In the genomic region with DNA sequence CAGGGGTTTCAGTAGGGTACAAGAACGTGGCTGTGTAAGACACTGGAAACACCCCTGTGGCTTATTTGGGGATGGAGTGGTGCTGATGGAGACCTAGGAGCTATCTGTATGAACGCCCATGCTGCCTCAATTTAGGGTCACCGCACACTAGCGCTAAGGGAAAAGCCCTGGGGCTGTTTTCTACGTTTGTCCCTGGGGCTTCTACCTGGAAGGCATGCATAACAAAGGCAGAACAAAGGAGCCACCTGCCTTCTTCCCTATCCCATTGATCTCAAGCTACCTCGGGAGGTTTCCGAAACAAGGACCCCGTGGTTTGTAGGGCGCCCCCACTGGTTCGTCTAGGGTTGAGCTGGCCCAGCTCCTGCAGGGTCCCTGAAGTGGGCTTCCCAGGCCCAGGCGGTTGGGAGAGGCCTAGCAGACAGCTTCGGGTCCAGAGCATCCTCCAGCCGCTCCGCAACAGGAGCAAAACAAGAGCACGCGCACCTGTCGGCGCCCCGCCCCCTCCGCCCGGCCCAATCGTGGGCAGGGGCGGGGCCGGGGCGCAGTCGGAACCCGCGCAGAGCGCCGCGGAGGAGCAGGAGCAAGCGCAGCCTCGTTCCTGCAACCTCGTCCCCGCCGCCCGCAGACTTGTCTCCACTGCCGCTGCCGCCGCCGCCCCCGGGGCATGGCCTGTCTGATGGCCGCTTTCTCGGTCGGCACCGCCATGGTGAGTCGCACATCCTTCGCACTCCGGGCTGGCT, we compare ENCODE assay signal across 8 mouse cellular contexts. TPM values are rescaled to one million over a fixed set of nuclear protein-coding genes. Genes with fewer than 3 reads are reported as not detected.
A peak's percentile ranks its signal among the peaks of the same experiment; 100 is the strongest.
DNase-seq lines count a peak whose midpoint lies in the region; ATAC-seq and TF ChIP-seq lines count a peak whose summit lies in the region.

Gene Abcg1, plus strand, starts transcription at position 525 of the 740 bp plus-strand sequence.

- H3K27ac ChIP-seq in intestine, embryonic 16.5 days (ENCODE audit: low read length) = peak within 1 kb of the TSS; percentile 45
- no peak within 1 kb of the TSS for H3K27ac ChIP-seq in limb, embryonic 12.5 days
- peak within 1 kb of the TSS; percentile 89 for H3K27ac ChIP-seq in midbrain, embryonic 13.5 days
- peak within 1 kb of the TSS; percentile 85 for H3K27ac ChIP-seq in spleen, adult 2 months (ENCODE audit: insufficient read depth, low read length)

- no peaks in the 10 kb centered on the region for H3K36me3 ChIP-seq in intestine, embryonic 16.5 days (ENCODE audit: control insufficient read depth, insufficient read depth, low read length)
- no peaks in the 10 kb centered on the region for H3K36me3 ChIP-seq in limb, embryonic 12.5 days
- H3K36me3 ChIP-seq in midbrain, embryonic 13.5 days = no peaks in the 10 kb centered on the region
- peaks cover 2% of the 10 kb centered on the region; the same call in 1 of the 2 replicates for H3K36me3 ChIP-seq in spleen, adult 2 months (ENCODE audit: control insufficient read depth, insufficient read depth, low read length)

- peak; percentile 96 for DNase-seq in heart, adult 11 months
- no peak for DNase-seq in heart, adult 8-10 months (ENCODE audit: low spot score)
- peak; percentile 79 for DNase-seq in cerebellum, adult 8-10 months
- DNase-seq in spleen, adult 2 months (ENCODE audit: low read depth in 1 of 2, low spot score in 2 of 2) = peak in 1 of 2 experiments; percentile 80

- H3K9ac ChIP-seq in intestine, embryonic 16.5 days (ENCODE audit: low read depth, low read length) = peak within 1 kb of the TSS; percentile 50
- H3K9ac ChIP-seq in limb, embryonic 12.5 days (replicated peaks) = peak within 1 kb of the TSS; percentile 53
- H3K9ac ChIP-seq in midbrain, embryonic 13.5 days (replicated peaks) = peak within 1 kb of the TSS; percentile 71

- 3% methylated on average over 47 of the region's 49 CpGs for WGBS in intestine, embryonic 16.5 days
- WGBS in limb, embryonic 12.5 days = 2% methylated on average over 45 of the region's 49 CpGs
- whole genome bisulfite sequencing in midbrain, embryonic 13.5 days = 2% methylated on average over 49 of the region's 49 CpGs
- 7% methylated on average over 49 of the region's 49 CpGs for WGBS in spleen, adult 2 months

- peaks cover 17% of the 10 kb centered on the region for H3K27me3 ChIP-seq in intestine, embryonic 16.5 days (replicated peaks; ENCODE audit: control insufficient read depth, insufficient read depth, low read length)
- peaks cover 45% of the 10 kb centered on the region for H3K27me3 ChIP-seq in limb, embryonic 12.5 days
- peaks cover 11% of the 10 kb centered on the region; the same call in 1 of the 2 replicates for H3K27me3 ChIP-seq in midbrain, embryonic 13.5 days
- no peaks in the 10 kb centered on the region for H3K27me3 ChIP-seq in spleen, adult 2 months (ENCODE audit: control insufficient read depth, insufficient read depth, low read length)

- H3K4me3 ChIP-seq in intestine, embryonic 16.5 days (ENCODE audit: low read length) = peak within 1 kb of the TSS; percentile 60
- peak within 1 kb of the TSS; percentile 56 for H3K4me3 ChIP-seq in limb, embryonic 12.5 days (replicated peaks)
- peak within 1 kb of the TSS; percentile 82 for H3K4me3 ChIP-seq in midbrain, embryonic 13.5 days (replicated peaks)
- H3K4me3 ChIP-seq in spleen, adult 2 months (ENCODE audit: extremely low read depth, insufficient read depth, insufficient read length) = peak within 1 kb of the TSS; percentile 73

- TF ChIP-seq POLR2A in spleen, adult 2 months (IDR thresholded peaks at IDR 0.05; ENCODE audit: low read depth, low read length) = peak; percentile 53

- TF ChIP-seq CTCF in spleen, adult 2 months (IDR thresholded peaks at IDR 0.05; ENCODE audit: extremely low read depth, insufficient read depth, insufficient read length, insufficient replicate concordance) = no peak

- H3K9me3 ChIP-seq in intestine, embryonic 16.5 days (ENCODE audit: control insufficient read depth, low read length) = peaks cover 5% of the 10 kb centered on the region; the same call in 1 of the 2 replicates
- H3K9me3 ChIP-seq in limb, embryonic 12.5 days = peaks cover 12% of the 10 kb centered on the region
- H3K9me3 ChIP-seq in midbrain, embryonic 13.5 days = peaks cover 10% of the 10 kb centered on the region

- peaks cover 12% of the 10 kb centered on the region for H3K4me1 ChIP-seq in intestine, embryonic 16.5 days (ENCODE audit: control insufficient read depth, insufficient read depth, low read length)
- H3K4me1 ChIP-seq in limb, embryonic 12.5 days (replicated peaks) = peaks cover 22% of the 10 kb centered on the region
- peaks cover 46% of the 10 kb centered on the region for H3K4me1 ChIP-seq in midbrain, embryonic 13.5 days (replicated peaks)
- peaks cover 25% of the 10 kb centered on the region; the same call in 1 of the 2 replicates for H3K4me1 ChIP-seq in spleen, adult 2 months (ENCODE audit: control insufficient read depth, insufficient read depth, insufficient read length)

- peak within 1 kb of the TSS; percentile 90 for H3K4me2 ChIP-seq in intestine, embryonic 16.5 days (ENCODE audit: low read depth, low read length)
- H3K4me2 ChIP-seq in limb, embryonic 12.5 days = peak within 1 kb of the TSS; percentile 92
- H3K4me2 ChIP-seq in midbrain, embryonic 13.5 days (replicated peaks) = peak within 1 kb of the TSS; percentile 95

- peak; percentile 47 for ATAC-seq in frontal cortex, adult (ENCODE audit: low TSS enrichment)
- peak; percentile 82 for ATAC-seq in intestine, embryonic 16.5 days
- ATAC-seq in limb, embryonic 12.5 days (ENCODE audit: insufficient number of reproducible peaks, insufficient read depth, low FRiP score, low TSS enrichment, low read depth) = no peak; the same call in 1 of the 2 replicates
- ATAC-seq in midbrain, embryonic 13.5 days = peak; percentile 90

RNA-seq across cellular contexts. Expression of gene Abcg1, which starts in this region (rescaled TPM):
- total RNA-seq in heart, adult 8-10 months (2022) = 1 to 10 TPM; 3.7 to 6.9 (median 6.5) TPM
- polyA plus RNA-seq in intestine, embryonic 16.5 days (2015; fragmentation: Nextera tagmentation; extraction: Ambion mirVana) = 5.4 and 5.6 TPM in 2 replicates
- polyA plus RNA-seq in limb, embryonic 12.5 days (2016; fragmentation: Nextera tagmentation; extraction: Ambion mirVana) = 8.9 and 10.9 TPM in 2 replicates
- 21.8 and 24.4 TPM in 2 replicates for polyA plus RNA-seq in midbrain, embryonic 13.5 days (2015; fragmentation: Nextera tagmentation; extraction: Ambion mirVana)
- polyA plus RNA-seq in spleen, adult 2 months (2012; rRNA removed) = 29.0 and 33.1 TPM in 2 replicates
